ENCODE assay signal across 24 mouse cellular contexts in genomic region chr7:6372993-6373392, GRCm38 (mm10). TPM values are rescaled to one million over a fixed set of nuclear protein-coding genes. Genes with fewer than 3 reads are reported as not detected.
"Had no signal": no experiment of that assay in that cellular context is flagged by ENCODE, and none has a peak within 500 bp of the region (broad histone marks: within the 10 kb centered on the region; RNA-seq: fewer than 3 reads in every experiment).

No protein-coding gene starts in this region.

- DNase-seq: heart, postnatal 10 days; heart, postnatal 14 days; heart, postnatal 36 days; heart, postnatal 4 days; kidney, adult 11 months; kidney, adult 18-20 months; kidney, adult 2 months; kidney, adult 8-10 months; kidney, adult 9 months; kidney, postnatal 10 days; kidney, postnatal 14 days; kidney, postnatal 25 days; kidney, postnatal 36 days; kidney, postnatal 4 days; layer of hippocampus, adult 9-11 months; layer of hippocampus, postnatal 36 days had no signal

- ATAC-seq: hindbrain, embryonic 16.5 days; hindbrain, postnatal 0 days; inflammation-experienced regulatory T-cells, adult 6 months; intestine, embryonic 15.5 days; intestine, embryonic 16.5 days; intestine, postnatal 0 days had no signal

RNA-seq across cellular contexts. Expression of gene Smim17, which starts 25.5 kb away (rescaled TPM):
- total RNA-seq: heart, postnatal 10 days; heart, postnatal 14 days; heart, postnatal 25 days; heart, postnatal 36 days; heart, postnatal 4 days; hematopoietic stem cell, adult 5-6 weeks had no signal

RNA-seq across cellular contexts. Expression of gene Gm20715, which starts 37.1 kb away (rescaled TPM):
- total RNA-seq: heart, postnatal 10 days; heart, postnatal 14 days; heart, postnatal 25 days; heart, postnatal 36 days; heart, postnatal 4 days; hematopoietic stem cell, adult 5-6 weeks had no signal
